Mouse (Mus musculus): ENCODE results near the gene Gm12248.

The Gm12248 gene

GRCm38 (mm10) chr11:58093021-58093528 is at the start of gene Gm12248:
Gm12248 (minus strand) TSS chr11:58093134.
- DNase-seq (ENCODE audit: low spot score) = peak; percentile 67

- DNase-seq (ENCODE audit: low spot score) = no peak
Measured at GRCm38 (mm10) chr11:58139466-58139865, 46.5 kb upstream of the Gm12248 start.

GRCm38 (mm10) chr11:58138821-58139220 is 45.9 kb upstream of the Gm12248 start:
- no peak for DNase-seq (ENCODE audit: low spot score)

- DNase-seq (ENCODE audit: low spot score) = no peak
Measured at GRCm38 (mm10) chr11:58136677-58137076, 43.7 kb upstream of the Gm12248 start.

- no peak for DNase-seq (ENCODE audit: low spot score)
Measured at GRCm38 (mm10) chr11:58135296-58135695, 42.4 kb upstream of the Gm12248 start.

GRCm38 (mm10) chr11:58134869-58135268 is 41.9 kb upstream of the Gm12248 start:
- DNase-seq (ENCODE audit: low spot score) = no peak

GRCm38 (mm10) chr11:58132026-58132425 is 39.1 kb upstream of the Gm12248 start:
- no peak for DNase-seq (ENCODE audit: low spot score)

- DNase-seq (ENCODE audit: low spot score) = no peak
Measured at GRCm38 (mm10) chr11:58129302-58129843, 36.4 kb upstream of the Gm12248 start.

- no peak for DNase-seq (ENCODE audit: low spot score)
Measured at GRCm38 (mm10) chr11:58127544-58127943, 34.6 kb upstream of the Gm12248 start.

GRCm38 (mm10) chr11:58126397-58127160 is 33.6 kb upstream of the Gm12248 start:
- peak; percentile 72 for DNase-seq (ENCODE audit: low spot score)

GRCm38 (mm10) chr11:58125021-58125420 is 32.1 kb upstream of the Gm12248 start:
- DNase-seq (ENCODE audit: low spot score) = no peak

- DNase-seq (ENCODE audit: low spot score) = no peak
Measured at GRCm38 (mm10) chr11:58123711-58124110, 30.8 kb upstream of the Gm12248 start.

GRCm38 (mm10) chr11:58121351-58121750 is 28.4 kb upstream of the Gm12248 start:
- DNase-seq (ENCODE audit: low spot score) = no peak

- DNase-seq (ENCODE audit: low spot score) = no peak
Measured at GRCm38 (mm10) chr11:58120655-58121054, 27.7 kb upstream of the Gm12248 start.

GRCm38 (mm10) chr11:58117044-58117652 is 24.2 kb upstream of the Gm12248 start:
- no peak for DNase-seq (ENCODE audit: low spot score)

GRCm38 (mm10) chr11:58116560-58116959 is 23.6 kb upstream of the Gm12248 start:
- DNase-seq (ENCODE audit: low spot score) = no peak

- no peak for DNase-seq (ENCODE audit: low spot score)
Measured at GRCm38 (mm10) chr11:58107664-58108337, 14.9 kb upstream of the Gm12248 start.

- no peak for DNase-seq (ENCODE audit: low spot score)
Measured at GRCm38 (mm10) chr11:58107009-58107408, 14.1 kb upstream of the Gm12248 start.

GRCm38 (mm10) chr11:58104351-58104791 is 11.4 kb upstream of the Gm12248 start:
- DNase-seq (ENCODE audit: low spot score) = no peak

- DNase-seq (ENCODE audit: low spot score) = peak; percentile 98
Measured at GRCm38 (mm10) chr11:58103697-58104306, 10.9 kb upstream of the Gm12248 start, which contains the start of gene Cnot8. Cnot8 (plus strand) TSS chr11:58104153.

GRCm38 (mm10) chr11:58103344-58103653 is 10.4 kb upstream of the Gm12248 start:
- DNase-seq (ENCODE audit: low spot score) = peak; percentile 61

Data from testis, postnatal 10 days (tissue).